Mouse (Mus musculus) G1E (cell line): ENCODE results near the gene Tuba3a.

Experiments
- CTCF ChIP-seq: IDR thresholded peaks from 2 replicates; pipeline ENCODE4 v1.5.1; 2012; ENCODE audit warnings: low read depth, low read length, inconsistent platforms, mixed read lengths
- GATA1 ChIP-seq: IDR thresholded peaks from 2 replicates; pipeline ENCODE4 v1.6.1; 2012; ENCODE audit warnings: borderline replicate concordance, low read length, inconsistent platforms, mixed read lengths
- TAL1 ChIP-seq: conservative IDR thresholded peaks from 2 replicates; pipeline ENCODE4 v1.6.1; 2012; ENCODE audit warnings: low read depth, low read length, inconsistent platforms, mixed read lengths

- TF ChIP-seq CTCF = no peak
- no peak for TF ChIP-seq GATA1
- TF ChIP-seq TAL1 = no peak
These were observed 35.4 kb upstream of the Tuba3a start for GRCm38 (mm10) chr6:125321114-125321855.
